Mouse (Mus musculus) splenic B cell, adult 2 months (primary cell): ENCODE results near the gene 3110082I17Rik.
A peak's percentile ranks its signal among the peaks of the same experiment; 100 is the strongest.

ENCODE experiments used
- DNase-seq: peaks from one replicate; pipeline ENCODE4 v3.0.0-alpha.2; 2011; ENCODE audit warnings: low read depth, low spot score
- H3K27me3 ChIP-seq: 2 replicates; pipeline ENCODE4 v1.6.1; 2012; ENCODE audit warnings: mild to moderate bottlenecking, low read length, moderate library complexity, mixed read lengths; ENCODE audit not compliant: control insufficient read depth, poor library complexity, insufficient read depth, severe bottlenecking
- H3K36me3 ChIP-seq: 2 replicates; pipeline ENCODE4 v1.6.1; 2012; ENCODE audit warnings: mild to moderate bottlenecking, low read length, moderate library complexity, mixed read lengths; ENCODE audit not compliant: control insufficient read depth, poor library complexity, insufficient read depth, severe bottlenecking

The 3110082I17Rik gene

DNA sequence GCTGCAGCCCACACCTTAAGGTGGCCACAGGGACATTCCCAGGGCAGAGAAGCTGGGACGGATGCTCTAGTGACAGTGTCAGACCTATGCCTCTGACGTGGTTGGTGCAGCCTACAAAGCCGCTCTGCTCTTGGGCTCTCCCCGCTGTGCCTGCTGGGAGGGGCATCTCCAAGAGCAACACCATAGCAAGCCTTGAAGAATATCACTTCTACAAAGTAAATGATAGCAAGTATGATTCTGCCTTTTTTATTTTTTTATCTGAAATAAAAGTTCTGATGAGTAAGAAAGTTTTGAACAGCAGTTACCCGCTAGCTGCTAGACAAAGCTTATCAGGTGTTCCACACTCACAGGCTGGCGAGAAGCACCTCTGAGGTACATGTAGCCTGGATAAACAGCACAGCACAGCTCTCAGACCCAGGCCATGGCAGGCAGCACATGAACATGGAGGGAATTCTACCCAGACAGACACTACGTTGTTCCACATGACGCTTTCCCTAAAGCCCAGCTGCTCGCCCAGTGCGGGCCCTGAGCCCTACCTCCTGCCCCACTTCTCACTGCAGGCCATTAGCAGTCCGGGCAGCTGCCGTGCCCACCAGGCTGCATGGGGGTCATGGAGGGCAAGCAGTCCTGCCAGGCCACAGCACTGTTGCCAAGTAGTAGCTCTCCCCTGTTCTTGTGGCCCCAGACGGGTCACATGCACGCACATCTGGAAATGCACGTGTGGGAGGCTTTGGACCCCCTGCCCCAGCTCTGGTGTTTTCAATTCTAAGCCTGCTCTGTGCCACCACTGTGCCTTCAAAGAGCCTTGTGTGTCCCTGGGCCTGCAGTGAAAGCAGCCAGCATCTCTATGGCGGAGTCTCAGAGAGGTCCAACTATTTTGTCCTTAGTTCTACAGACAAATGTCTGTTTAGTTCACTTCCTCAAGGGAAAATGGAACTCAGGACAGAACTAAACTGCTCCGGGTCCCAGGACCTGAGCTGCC, 71.3 kb downstream of the 3110082I17Rik start:
- H3K27me3 ChIP-seq = no peaks in the 10 kb centered on the region
- H3K36me3 ChIP-seq = peaks cover 4% of the 10 kb centered on the region
- DNase-seq = no peak

DNA sequence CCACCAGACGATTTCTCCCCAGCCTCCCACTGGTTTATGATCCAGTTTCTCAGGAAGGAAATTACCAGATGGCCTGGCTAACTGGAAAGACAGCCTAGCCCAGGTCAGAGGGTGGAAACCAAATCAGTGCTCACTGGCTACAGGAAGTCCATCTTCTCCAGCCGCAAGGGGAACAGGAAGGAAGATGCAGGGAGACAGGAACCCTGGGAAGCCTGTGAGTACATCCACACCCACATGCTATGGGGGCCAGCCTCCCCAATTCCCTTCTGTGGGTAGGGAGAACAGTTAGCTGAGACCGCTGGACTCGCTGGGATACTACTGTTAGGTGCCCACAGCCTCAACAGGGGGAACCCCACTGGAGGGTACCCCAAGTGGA, 72.1 kb downstream of the 3110082I17Rik start:
- DNase-seq = no peak
- peaks cover 4% of the 10 kb centered on the region for H3K36me3 ChIP-seq
- no peaks in the 10 kb centered on the region for H3K27me3 ChIP-seq

- no peaks in the 10 kb centered on the region for H3K27me3 ChIP-seq
- no peak for DNase-seq
- H3K36me3 ChIP-seq = no peaks in the 10 kb centered on the region; the same call in 1 of the 2 replicates
Observed at GRCm38 (mm10) chr5:139387329-139388194, 72.8 kb downstream of the 3110082I17Rik start.

DNA sequence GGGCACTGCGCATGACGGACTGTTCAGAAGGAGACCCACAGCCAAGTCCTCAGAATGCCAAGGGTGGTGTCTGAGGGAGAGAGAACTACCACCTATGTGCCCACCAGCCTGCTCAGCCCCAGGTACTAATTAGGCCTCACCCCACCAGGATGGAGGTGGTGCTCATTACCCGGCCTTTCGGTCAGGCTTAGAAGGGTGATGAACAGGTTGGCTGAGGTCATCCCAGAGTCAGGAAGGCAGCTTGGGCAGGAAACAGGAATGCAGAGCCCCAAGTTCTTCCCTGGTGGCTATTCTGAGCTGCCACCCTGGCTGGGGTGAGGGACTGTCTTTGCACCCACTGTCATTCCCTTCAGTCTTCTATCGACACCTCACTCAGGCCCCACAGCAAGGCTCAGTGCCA, 74.3 kb downstream of the 3110082I17Rik start:
- DNase-seq = no peak
- Histone ChIP-seq H3K27me3 (no peaks in the 10 kb centered on the region), H3K36me3 (no peaks in the 10 kb centered on the region; the same call in 1 of the 2 replicates)

DNA sequence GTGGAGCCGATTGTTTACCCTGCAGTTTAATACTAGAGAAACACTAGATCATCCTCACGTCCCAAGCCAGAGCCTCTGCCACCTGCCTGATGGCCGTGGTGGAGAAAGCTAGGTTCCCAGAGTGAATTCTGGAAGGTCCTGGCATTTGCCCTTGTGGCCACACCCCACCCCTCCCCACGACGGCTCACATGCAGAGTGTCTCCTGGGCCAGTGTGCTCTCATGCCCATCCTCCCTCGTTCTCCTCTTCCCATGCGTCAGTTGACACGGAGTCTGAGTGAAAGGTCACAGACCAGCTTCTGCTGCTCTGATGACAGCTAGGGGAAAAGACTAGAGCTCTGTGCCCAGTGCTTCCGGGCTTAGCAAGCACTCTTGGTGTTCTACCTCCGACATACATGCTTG, 75.8 kb downstream of the 3110082I17Rik start:
- no peaks in the 10 kb centered on the region; the same call in 1 of the 2 replicates for H3K36me3 ChIP-seq
- H3K27me3 ChIP-seq = no peaks in the 10 kb centered on the region
- no peak for DNase-seq

- Histone ChIP-seq H3K27me3 (no peaks in the 10 kb centered on the region), H3K36me3 (no peaks in the 10 kb centered on the region; the same call in 1 of the 2 replicates)
- DNase-seq = no peak
Observed at GRCm38 (mm10) chr5:139383234-139383633, 77.1 kb downstream of the 3110082I17Rik start.

GRCm38 (mm10) chr5:139382760-139383159, 77.6 kb downstream of the 3110082I17Rik start:
- no peaks in the 10 kb centered on the region; the same call in 1 of the 2 replicates for H3K36me3 ChIP-seq
- peak; percentile 49 for DNase-seq
- no peaks in the 10 kb centered on the region for H3K27me3 ChIP-seq

DNA sequence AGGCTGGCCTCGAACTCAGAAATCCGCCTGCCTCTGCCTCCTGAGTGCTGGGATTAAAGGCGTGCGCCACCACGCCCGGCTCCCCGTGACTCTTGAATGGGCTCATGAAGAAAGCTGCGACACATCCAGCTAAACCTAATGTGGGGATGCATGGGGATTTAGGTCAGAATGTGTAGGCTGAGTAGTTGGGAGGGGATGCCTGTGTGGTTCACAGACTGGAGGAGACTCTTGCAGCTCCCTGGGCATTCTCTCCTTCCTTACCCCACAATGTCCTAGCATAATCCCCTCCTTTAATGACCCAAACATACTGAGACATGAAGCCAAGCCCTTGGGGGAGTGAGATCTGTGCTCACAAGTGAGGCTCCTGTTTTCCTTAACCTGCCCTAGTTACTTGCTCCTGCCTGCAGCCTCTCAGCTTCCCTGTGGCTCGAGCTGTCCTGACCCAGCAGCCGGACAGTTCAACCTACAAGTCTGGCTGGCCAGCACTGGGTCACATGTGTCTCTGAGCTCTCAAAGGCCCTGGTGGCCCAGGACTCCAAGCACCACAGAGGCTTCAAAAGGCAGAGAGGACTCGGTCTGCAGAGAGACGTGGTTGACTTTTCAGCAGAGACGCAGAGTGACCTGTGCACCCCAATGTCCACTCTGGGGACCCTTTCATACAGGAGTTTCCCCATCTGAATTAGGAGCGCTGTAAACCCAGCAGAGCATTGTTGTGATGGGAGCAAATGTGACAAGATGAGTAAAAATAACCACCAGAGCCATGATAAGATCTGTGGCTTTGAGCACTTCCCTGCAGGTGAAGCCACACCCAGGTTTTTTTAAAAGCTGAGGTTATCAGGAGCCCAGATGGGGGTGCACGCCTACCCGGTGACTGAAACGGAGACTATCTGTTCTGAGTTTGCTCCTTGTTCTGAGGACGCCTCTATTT, 78.5 kb downstream of the 3110082I17Rik start:
- peak; percentile 57 for DNase-seq
- H3K36me3 ChIP-seq = no peaks in the 10 kb centered on the region; the same call in 1 of the 2 replicates
- H3K27me3 ChIP-seq = no peaks in the 10 kb centered on the region

DNA sequence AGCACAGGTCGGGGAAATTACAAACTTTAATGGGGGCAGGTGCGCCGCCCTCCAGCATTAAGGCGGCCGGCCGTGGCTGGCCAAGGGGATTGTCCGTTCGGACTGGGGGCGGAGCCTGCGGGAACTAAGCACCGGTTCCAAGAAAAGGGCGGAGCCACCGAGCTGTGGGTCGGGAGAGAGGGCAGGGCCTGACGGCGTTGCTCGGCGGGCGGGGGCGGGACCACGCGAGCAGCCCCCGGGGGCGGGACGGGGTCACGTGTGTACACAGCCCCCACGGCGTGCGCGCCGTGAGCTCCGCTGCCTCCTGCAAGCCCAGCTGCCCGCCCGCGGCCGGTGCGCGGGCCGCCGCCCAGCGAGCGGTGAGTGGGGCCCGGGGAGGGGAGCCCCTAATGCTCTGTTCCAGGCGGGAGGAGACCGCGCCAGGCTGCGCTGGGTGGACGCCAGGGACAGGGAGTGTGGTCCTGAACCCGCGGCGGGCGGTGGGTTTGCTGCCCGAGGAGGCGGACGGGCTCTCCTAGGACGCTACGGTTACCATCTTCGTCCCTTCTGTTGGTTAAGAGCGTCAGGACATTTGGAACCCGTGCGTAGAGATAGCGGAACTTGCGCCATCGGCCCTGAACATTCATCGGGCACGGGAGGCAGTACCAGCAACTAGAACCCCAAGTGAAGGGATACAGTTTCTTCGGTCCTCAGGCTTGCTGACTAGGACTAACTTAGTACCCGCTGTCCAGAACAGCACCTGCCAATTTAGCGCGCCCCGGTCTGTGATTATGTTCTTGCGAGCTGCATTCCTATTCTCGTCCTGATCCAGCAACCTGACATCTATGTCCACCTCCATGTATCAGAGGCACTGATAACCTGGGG, 79.7 kb downstream of the 3110082I17Rik start:
- Histone ChIP-seq H3K27me3 (no peaks in the 10 kb centered on the region), H3K36me3 (no peaks in the 10 kb centered on the region)
- peak; percentile 85 for DNase-seq

GRCm38 (mm10) chr5:139379771-139380384, 80.4 kb downstream of the 3110082I17Rik start:
- Histone ChIP-seq H3K36me3 (no peaks in the 10 kb centered on the region), H3K27me3 (no peaks in the 10 kb centered on the region)
- no peak for DNase-seq

GRCm38 (mm10) chr5:139378986-139379629, 81.2 kb downstream of the 3110082I17Rik start:
- DNase-seq = no peak
- no peaks in the 10 kb centered on the region for H3K36me3 ChIP-seq
- H3K27me3 ChIP-seq = no peaks in the 10 kb centered on the region

DNA sequence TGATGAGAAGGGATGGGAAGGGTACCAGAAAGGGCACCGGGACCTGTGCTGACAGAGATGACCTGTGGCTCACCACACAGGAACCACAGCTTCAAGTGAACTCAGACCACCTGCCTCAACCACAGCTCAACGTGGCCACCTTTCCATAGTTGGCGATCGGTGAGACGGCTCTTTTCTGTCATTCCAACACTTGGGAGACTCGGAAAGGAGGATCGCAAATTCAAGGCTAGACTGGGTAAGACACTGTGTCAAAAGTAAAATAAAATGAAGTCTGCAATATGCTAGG, 82.1 kb downstream of the 3110082I17Rik start:
- Histone ChIP-seq H3K36me3 (no peaks in the 10 kb centered on the region), H3K27me3 (no peaks in the 10 kb centered on the region)
- no peak for DNase-seq
